ENCODE assay signal across 10 mouse cellular contexts in genomic region chr4:100045164-100045906, GRCm38 (mm10). TPM values are rescaled to one million over a fixed set of nuclear protein-coding genes. Genes with fewer than 3 reads are reported as not detected.
DNase-seq lines count a peak whose midpoint lies in the region; ATAC-seq lines count a peak whose summit lies in the region.
"Had no signal": no experiment of that assay in that cellular context is flagged by ENCODE, and none has a peak within 500 bp of the region (broad histone marks: within the 10 kb centered on the region; RNA-seq: fewer than 3 reads in every experiment).

No protein-coding gene starts in this region.

- ATAC-seq in lung, embryonic 15.5 days (ENCODE audit: borderline replicate concordance, extremely low read depth, low FRiP score, low TSS enrichment) = peak; percentile 47; the same call in 1 of the 2 replicates
- ATAC-seq in heart, embryonic 15.5 days (replicated peaks; ENCODE audit: insufficient number of reproducible peaks, insufficient read depth, low FRiP score, low read depth) = 0 out of 2 replicates have a peak, but pooled peaks have one; percentile 22
- ATAC-seq in stomach, embryonic 14.5 days (ENCODE audit: insufficient number of reproducible peaks, insufficient read depth, low FRiP score, low read depth) = no peak
- no peak for ATAC-seq in kidney, embryonic 14.5 days (ENCODE audit: low FRiP score, low TSS enrichment)
- ATAC-seq: intestine, embryonic 16.5 days had no signal

- no peaks in the 10 kb centered on the region for H3K36me3 ChIP-seq in lung, embryonic 15.5 days
- no peaks in the 10 kb centered on the region for H3K36me3 ChIP-seq in heart, embryonic 15.5 days
- H3K36me3 ChIP-seq in stomach, embryonic 14.5 days (ENCODE audit: control insufficient read depth, insufficient read depth, low read length) = no peaks in the 10 kb centered on the region
- no peaks in the 10 kb centered on the region for H3K36me3 ChIP-seq in kidney, embryonic 14.5 days (ENCODE audit: control insufficient read depth, insufficient read depth, low read length)
- H3K36me3 ChIP-seq: liver, embryonic 15.5 days had no signal

- H3K27me3 ChIP-seq in lung, embryonic 15.5 days = no peaks in the 10 kb centered on the region
- no peaks in the 10 kb centered on the region for H3K27me3 ChIP-seq in heart, embryonic 15.5 days
- H3K27me3 ChIP-seq in stomach, embryonic 14.5 days (ENCODE audit: control insufficient read depth, insufficient read depth, low read length) = no peaks in the 10 kb centered on the region
- no peaks in the 10 kb centered on the region for H3K27me3 ChIP-seq in kidney, embryonic 14.5 days (ENCODE audit: control insufficient read depth, insufficient read depth, low read length)
- H3K27me3 ChIP-seq: liver, embryonic 15.5 days had no signal

- H3K9me3 ChIP-seq in lung, embryonic 15.5 days = no peaks in the 10 kb centered on the region
- H3K9me3 ChIP-seq in heart, embryonic 15.5 days (replicated peaks) = no peaks in the 10 kb centered on the region
- no peaks in the 10 kb centered on the region for H3K9me3 ChIP-seq in stomach, embryonic 14.5 days (ENCODE audit: control insufficient read depth, low read depth, low read length)
- H3K9me3 ChIP-seq in kidney, embryonic 14.5 days (ENCODE audit: control insufficient read depth, low read length) = no peaks in the 10 kb centered on the region
- H3K9me3 ChIP-seq: liver, embryonic 15.5 days had no signal

- no peak overlapping the region for H3K4me3 ChIP-seq in lung, embryonic 15.5 days
- no peak overlapping the region for H3K4me3 ChIP-seq in heart, embryonic 15.5 days
- H3K4me3 ChIP-seq in stomach, embryonic 14.5 days (ENCODE audit: low read depth, low read length) = no peak overlapping the region
- H3K4me3 ChIP-seq in kidney, embryonic 14.5 days (ENCODE audit: low read length) = no peak overlapping the region
- H3K4me3 ChIP-seq: liver, embryonic 15.5 days had no signal

- no peak overlapping the region for H3K27ac ChIP-seq in lung, embryonic 15.5 days
- H3K27ac ChIP-seq in heart, embryonic 15.5 days = no peak overlapping the region
- H3K27ac ChIP-seq in stomach, embryonic 14.5 days (ENCODE audit: low read length) = 0 out of 2 replicates have a peak overlapping the region, but pooled peaks have one; percentile 10
- H3K27ac ChIP-seq in kidney, embryonic 14.5 days (ENCODE audit: low read depth, low read length) = no peak overlapping the region
- H3K27ac ChIP-seq: liver, embryonic 15.5 days had no signal

- 59% methylated on average over 15 of the region's 15 CpGs for WGBS in lung, embryonic 15.5 days
- 70% methylated on average over 15 of the region's 15 CpGs for WGBS in heart, embryonic 15.5 days
- WGBS in stomach, embryonic 14.5 days = 73% methylated on average over 15 of the region's 15 CpGs
- 69% methylated on average over 15 of the region's 15 CpGs for WGBS in kidney, embryonic 14.5 days

- no peak overlapping the region for H3K4me2 ChIP-seq in lung, embryonic 15.5 days
- H3K4me2 ChIP-seq in heart, embryonic 15.5 days = no peak overlapping the region
- no peak overlapping the region for H3K4me2 ChIP-seq in stomach, embryonic 14.5 days (replicated peaks; ENCODE audit: low read depth, low read length)
- H3K4me2 ChIP-seq in kidney, embryonic 14.5 days (replicated peaks; ENCODE audit: low read depth, low read length) = no peak overlapping the region
- H3K4me2 ChIP-seq: liver, embryonic 15.5 days had no signal

- no peak for DNase-seq in lung, postnatal 25 days (ENCODE audit: low spot score)
- DNase-seq in adipocyte (ENCODE audit: low spot score) = peak; percentile 20
- no peak for DNase-seq in thymus, adult 18-20 months
- DNase-seq in cerebellum, adult 8-10 months = no peak

- H3K9ac ChIP-seq in lung, embryonic 15.5 days = no peak overlapping the region
- H3K9ac ChIP-seq in heart, embryonic 15.5 days = no peak overlapping the region
- H3K9ac ChIP-seq in stomach, embryonic 14.5 days (replicated peaks; ENCODE audit: low read depth, low read length) = no peak overlapping the region
- H3K9ac ChIP-seq in kidney, embryonic 14.5 days (ENCODE audit: low read depth, low read length) = no peak overlapping the region
- H3K9ac ChIP-seq: liver, embryonic 15.5 days had no signal

- H3K4me1 ChIP-seq in lung, embryonic 15.5 days = peaks cover 28% of the 10 kb centered on the region
- peaks cover 30% of the 10 kb centered on the region for H3K4me1 ChIP-seq in heart, embryonic 15.5 days (replicated peaks)
- H3K4me1 ChIP-seq in stomach, embryonic 14.5 days (ENCODE audit: control insufficient read depth, insufficient read depth, low read length) = peaks cover 14% of the 10 kb centered on the region; the same call in 1 of the 2 replicates
- no peaks in the 10 kb centered on the region for H3K4me1 ChIP-seq in kidney, embryonic 14.5 days (ENCODE audit: control insufficient read depth, insufficient read depth, low read length)
- H3K4me1 ChIP-seq: liver, embryonic 15.5 days had no signal

RNA-seq across cellular contexts. Expression of gene Ror1, which starts 50.3 kb away (rescaled TPM):
- polyA plus RNA-seq in lung, embryonic 15.5 days (2015; fragmentation: Nextera tagmentation; extraction: Ambion mirVana) = 15.8 and 16.7 TPM in 2 replicates
- 12.9 and 15.1 TPM in 2 replicates for polyA plus RNA-seq in heart, embryonic 15.5 days (2015; fragmentation: Nextera tagmentation; extraction: Ambion mirVana)
- 13.0 and 14.4 TPM in 2 replicates for polyA plus RNA-seq in stomach, embryonic 14.5 days (2014; fragmentation: Nextera tagmentation; extraction: Ambion mirVana)
- polyA plus RNA-seq in kidney, embryonic 14.5 days (2014; fragmentation: Nextera tagmentation; extraction: Ambion mirVana) = 11.3 and 12.8 TPM in 2 replicates

Comparison
In these comparisons a context has a peak if more than half of its experiments do, and no peak if none do; other contexts are left out.
1. ATAC-seq: peak in lung, embryonic 15.5 days (single experiment) and heart, embryonic 15.5 days (single experiment); none in stomach, embryonic 14.5 days (single experiment) and kidney, embryonic 14.5 days (single experiment).